Mouse (Mus musculus): ENCODE data around the gene Exoc3l2. TPM values are rescaled to one million over a fixed set of nuclear protein-coding genes. Genes with fewer than 3 reads are reported as not detected.

Gene Exoc3l2
- total RNA-seq, 2 experiments from 2014 or later: 17.4 to 17.9 TPM

GRCm38 (mm10) chr7:19456628-19457027, 6.5 kb upstream of the Exoc3l2 start:
- DNase-seq: no peak

GRCm38 (mm10) chr7:19457414-19458071, 5.6 kb upstream of the Exoc3l2 start:
- DNase-seq: no peak

- peak; percentile 75 for DNase-seq
Measured at GRCm38 (mm10) chr7:19458072-19458486, 5.1 kb upstream of the Exoc3l2 start.

DNA sequence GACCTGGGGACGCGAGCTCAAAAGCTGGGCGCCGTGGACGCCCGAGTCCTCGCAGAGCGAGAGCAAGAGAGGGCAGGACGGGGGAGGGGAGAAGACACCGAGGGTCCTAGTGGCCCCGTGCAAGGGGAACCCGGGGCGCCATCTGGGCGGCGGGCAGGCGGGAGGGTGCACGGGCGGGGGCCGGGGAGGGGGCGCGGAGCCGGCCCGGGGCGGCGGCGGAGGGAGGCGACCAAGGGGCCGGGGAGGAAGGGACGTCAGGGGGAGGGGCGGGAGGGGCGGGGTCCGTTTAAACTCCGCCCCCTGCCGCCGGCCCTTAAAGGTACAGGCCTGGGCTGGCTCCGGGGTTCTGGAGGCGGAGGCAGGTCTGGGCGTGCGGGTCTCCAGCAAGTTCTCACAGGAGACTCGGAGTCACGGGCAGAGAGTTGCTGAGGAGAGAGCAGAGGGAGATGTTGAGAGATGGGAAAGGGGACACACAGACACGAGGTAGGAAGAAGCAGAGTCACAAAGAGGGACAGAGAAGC, 4.5 kb upstream of the Exoc3l2 start, which contains the start of gene Mark4:
Mark4 (minus strand) TSS at position 231 of the 521 bp plus-strand sequence.
- peak; percentile 89 for DNase-seq

DNA sequence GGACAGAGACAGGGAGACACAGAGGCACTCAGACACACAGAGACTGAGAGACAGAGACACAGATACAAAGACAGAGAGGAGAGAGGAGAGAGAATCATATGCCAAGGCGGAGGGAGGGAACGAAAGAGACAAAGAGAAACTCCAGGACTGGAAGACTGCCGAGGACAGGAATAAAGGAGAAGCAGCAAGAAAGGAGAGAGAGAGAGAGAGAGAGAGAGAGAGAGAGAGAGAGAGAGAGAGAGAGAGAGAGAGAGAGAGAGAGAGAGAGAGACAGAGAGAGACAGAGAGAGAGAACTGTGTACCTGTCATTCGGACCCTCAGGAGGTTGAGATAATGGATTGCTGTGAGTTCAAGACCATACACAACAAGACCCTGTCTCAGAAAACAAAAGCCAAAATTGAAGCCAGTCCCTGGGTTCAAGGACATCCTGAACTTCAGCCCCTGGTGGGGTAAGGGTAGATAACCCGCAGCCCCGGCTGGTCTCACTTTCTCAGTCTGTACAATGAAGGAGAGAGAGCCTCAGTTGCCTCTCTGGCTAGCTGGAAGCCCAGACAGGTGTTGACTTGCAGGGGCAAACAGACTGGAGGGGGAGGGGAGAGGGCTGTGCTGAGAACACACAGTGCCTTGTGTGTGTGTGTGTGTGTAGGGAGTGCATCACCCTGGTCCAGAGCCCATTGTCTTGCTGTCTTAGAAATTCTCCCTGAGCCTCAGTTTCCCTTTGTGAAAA, 3.8 kb upstream of the Exoc3l2 start:
- DNase-seq: no peak

- DNase-seq: no peak
Measured at GRCm38 (mm10) chr7:19460500-19460899, 2.6 kb upstream of the Exoc3l2 start.

GRCm38 (mm10) chr7:19461488-19461887, 1.6 kb upstream of the Exoc3l2 start:
- DNase-seq: peak; percentile 87

- DNase-seq: no peak
Measured at GRCm38 (mm10) chr7:19462443-19462842, 688 bp upstream of the Exoc3l2 start.

GRCm38 (mm10) chr7:19464367-19465307, 1.5 kb downstream of the Exoc3l2 start:
- DNase-seq: no peak

DNA sequence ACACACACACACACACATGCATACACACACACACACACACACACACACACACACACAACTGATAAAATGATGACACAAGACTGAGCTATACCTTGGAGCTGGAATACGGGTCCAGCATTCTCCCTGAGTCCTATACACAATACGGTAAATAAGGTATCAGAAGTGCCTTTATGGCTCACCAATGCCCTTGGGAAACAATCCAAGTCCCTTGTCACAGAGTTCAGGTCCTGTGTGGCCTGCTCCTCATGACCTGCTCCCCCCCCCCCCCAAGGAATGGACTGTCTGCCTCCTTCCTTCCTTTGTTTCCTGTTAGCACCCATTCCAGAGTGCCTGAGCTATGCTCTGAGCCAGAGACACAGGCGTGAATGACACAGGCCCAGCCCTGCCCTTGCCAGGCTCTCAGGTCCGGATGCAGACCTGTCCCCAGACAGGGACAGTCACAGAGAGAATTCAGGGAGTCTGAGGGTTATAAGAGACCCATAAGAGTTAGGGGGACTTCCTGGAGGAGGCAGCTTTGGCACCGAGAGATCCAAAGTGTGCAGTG, 3.5 kb downstream of the Exoc3l2 start:
- no peak for DNase-seq

DNA sequence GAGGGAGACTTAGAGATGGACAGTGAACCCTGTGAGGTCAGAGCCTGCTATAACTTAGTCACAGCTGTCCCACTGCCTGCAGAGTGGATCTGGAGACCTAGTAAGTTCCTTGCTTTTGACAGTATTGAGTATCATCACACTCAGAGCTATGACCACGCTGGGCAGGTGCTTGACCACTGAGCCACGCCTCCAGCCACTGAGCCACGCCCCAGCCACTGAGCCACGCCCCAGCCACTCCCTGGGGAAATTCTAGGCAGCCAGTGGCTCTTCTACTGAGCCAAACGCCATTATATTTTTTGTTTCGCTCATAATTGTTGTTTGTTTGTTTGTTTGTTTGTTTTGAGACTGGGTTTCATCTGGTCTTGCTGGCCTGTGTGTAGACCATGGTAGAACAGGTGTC, 4.5 kb downstream of the Exoc3l2 start:
- DNase-seq: no peak

GRCm38 (mm10) chr7:19468279-19468678, 5.1 kb downstream of the Exoc3l2 start:
- DNase-seq: no peak

GRCm38 (mm10) chr7:19469404-19469803, 6.3 kb downstream of the Exoc3l2 start:
- DNase-seq: no peak

DNA sequence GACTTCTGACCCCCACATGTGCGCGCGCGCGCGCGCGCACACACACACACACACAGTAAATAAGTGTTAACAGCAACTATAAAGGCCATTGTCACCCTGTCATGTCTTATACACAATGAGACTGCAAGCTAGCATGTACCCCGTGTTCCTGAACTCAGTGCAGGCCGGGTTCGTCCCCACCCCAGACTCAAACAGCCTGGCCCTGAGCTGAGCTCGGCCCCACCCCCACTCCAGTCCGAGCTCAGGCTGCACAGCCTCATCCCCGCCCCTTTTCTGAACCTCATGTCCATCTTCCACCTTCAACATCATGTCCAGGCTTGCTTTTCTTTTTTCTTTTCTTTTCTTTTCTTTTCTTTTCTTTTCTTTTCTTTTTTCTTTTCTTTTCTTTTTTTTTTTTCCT, 7.2 kb downstream of the Exoc3l2 start:
- no peak for DNase-seq

GRCm38 (mm10) chr7:19472403-19472802, 9.3 kb downstream of the Exoc3l2 start:
- DNase-seq: peak; percentile 45

GRCm38 (mm10) chr7:19473875-19474443, 10.8 kb downstream of the Exoc3l2 start:
- peak; percentile 90 for DNase-seq

GRCm38 (mm10) chr7:19477084-19477483, 14.0 kb downstream of the Exoc3l2 start:
- DNase-seq: no peak

DNA sequence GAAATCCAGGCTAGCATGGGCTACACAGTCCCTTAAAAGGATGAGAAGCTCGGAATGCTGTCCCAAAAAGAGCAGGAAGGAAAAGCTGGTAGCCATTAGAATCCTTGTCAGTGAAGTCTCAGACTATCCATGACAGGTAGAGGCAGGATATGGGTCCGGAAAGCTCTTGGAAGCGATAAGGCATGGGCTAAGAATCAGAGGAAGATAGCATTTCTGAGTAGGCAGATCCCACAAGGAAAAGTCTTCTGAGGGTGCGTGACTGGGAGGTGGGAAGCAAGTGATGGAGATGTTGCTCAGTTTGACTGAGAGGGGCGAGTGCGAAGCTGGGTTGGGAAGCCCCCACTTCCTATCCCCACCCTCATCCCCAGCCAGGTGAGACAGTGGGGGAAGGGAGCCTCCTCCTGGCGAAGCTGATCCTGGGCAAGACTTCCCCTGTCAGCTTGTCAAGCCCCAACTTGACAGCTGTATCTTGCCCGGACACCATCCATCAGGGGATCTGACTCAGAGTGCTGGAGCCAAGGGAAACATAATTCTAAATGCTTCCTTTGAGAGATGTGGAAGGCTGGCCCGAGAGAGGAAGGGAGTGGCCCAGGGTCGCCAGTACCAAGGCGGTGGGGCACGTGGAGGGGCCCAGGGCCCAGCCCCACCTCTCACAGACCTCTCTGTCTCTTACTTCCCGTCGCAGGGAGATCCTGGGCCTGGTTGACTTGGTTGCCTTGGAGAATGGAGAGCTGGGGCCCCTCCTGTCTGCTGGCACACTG, 14.7 kb downstream of the Exoc3l2 start:
- no peak for DNase-seq

GRCm38 (mm10) chr7:19483281-19483680, 20.1 kb downstream of the Exoc3l2 start:
- no peak for DNase-seq

GRCm38 (mm10) chr7:19485488-19485887, 22.4 kb downstream of the Exoc3l2 start:
- no peak for DNase-seq

GRCm38 (mm10) chr7:19486549-19486948, 23.4 kb downstream of the Exoc3l2 start:
- no peak for DNase-seq

All from adrenal gland, postnatal 10 days (tissue).